Comparison of ENCODE assay signal across 26 mouse cellular contexts in genomic region chr16:36128092-36128491, GRCm38 (mm10). TPM values are rescaled to one million over a fixed set of nuclear protein-coding genes. Genes with fewer than 3 reads are reported as not detected.
A peak's percentile ranks its signal among the peaks of the same experiment; 100 is the strongest.
DNase-seq lines count a peak whose midpoint lies in the region; ATAC-seq and TF ChIP-seq lines count a peak whose summit lies in the region.
"Had no signal": no experiment of that assay in that cellular context is flagged by ENCODE, and none has a peak within 500 bp of the region (broad histone marks: within the 10 kb centered on the region; RNA-seq: fewer than 3 reads in every experiment).

No protein-coding gene starts in this region.

- ATAC-seq in kidney, embryonic 15.5 days (replicated peaks; ENCODE audit: low FRiP score) = 0 out of 2 replicates have a peak, but pooled peaks have one; percentile 66
- no peak for ATAC-seq in hindbrain, embryonic 13.5 days (ENCODE audit: low FRiP score)
- ATAC-seq: CD4-positive, CD25-positive, alpha-beta regulatory T cell, adult 4 months; forebrain, embryonic 16.5 days had no signal

- no peaks in the 10 kb centered on the region for H3K9me3 ChIP-seq in kidney, embryonic 15.5 days (replicated peaks)
- no peaks in the 10 kb centered on the region for H3K9me3 ChIP-seq in hindbrain, embryonic 13.5 days
- H3K9me3 ChIP-seq: embryonic facial prominence, embryonic 13.5 days; forebrain, embryonic 12.5 days; G1E; heart, embryonic 12.5 days; hindbrain, embryonic 10.5 days; hindbrain, embryonic 15.5 days had no signal

- TF ChIP-seq POLR2A in kidney, adult 2 months (IDR thresholded peaks at IDR 0.05; ENCODE audit: low read depth, low read length) = no peak

- intact Hi-C loops in left cerebral cortex, postnatal 25 days (cut with DNase I) = no loop called here

- H3K4me2 ChIP-seq in kidney, embryonic 15.5 days = no peak overlapping the region
- no peak overlapping the region for H3K4me2 ChIP-seq in hindbrain, embryonic 13.5 days
- H3K4me2 ChIP-seq: embryonic facial prominence, embryonic 13.5 days; forebrain, embryonic 12.5 days; heart, embryonic 12.5 days; hindbrain, embryonic 15.5 days had no signal

- H3K4me1 ChIP-seq in kidney, adult 2 months (ENCODE audit: control insufficient read depth, insufficient read depth, low read length) = no peaks in the 10 kb centered on the region
- no peaks in the 10 kb centered on the region for H3K4me1 ChIP-seq in kidney, embryonic 15.5 days
- no peaks in the 10 kb centered on the region for H3K4me1 ChIP-seq in hindbrain, embryonic 13.5 days (replicated peaks)
- H3K4me1 ChIP-seq: embryonic facial prominence, embryonic 13.5 days; forebrain, embryonic 12.5 days; heart, embryonic 12.5 days; hindbrain, embryonic 10.5 days; hindbrain, embryonic 15.5 days had no signal

- no peak overlapping the region for H3K9ac ChIP-seq in kidney, embryonic 15.5 days
- no peak overlapping the region for H3K9ac ChIP-seq in hindbrain, embryonic 13.5 days
- H3K9ac ChIP-seq: embryonic facial prominence, embryonic 13.5 days; forebrain, embryonic 12.5 days; heart, embryonic 12.5 days; hindbrain, embryonic 15.5 days had no signal

- no peak overlapping the region for H3K4me3 ChIP-seq in kidney, adult 2 months (ENCODE audit: insufficient read depth, low read depth, low read length)
- no peak overlapping the region for H3K4me3 ChIP-seq in kidney, embryonic 15.5 days (replicated peaks)
- H3K4me3 ChIP-seq in hindbrain, embryonic 13.5 days = no peak overlapping the region
- H3K4me3 ChIP-seq: embryonic facial prominence, embryonic 13.5 days; forebrain, embryonic 12.5 days; heart, embryonic 12.5 days; hindbrain, embryonic 10.5 days; hindbrain, embryonic 15.5 days had no signal

- 47% methylated on average over 7 of the region's 7 CpGs for WGBS in kidney, adult 2 months
- WGBS in kidney, embryonic 15.5 days = 64% methylated on average over 7 of the region's 7 CpGs
- whole genome bisulfite sequencing in hindbrain, embryonic 13.5 days = 91% methylated on average over 7 of the region's 7 CpGs

- peak; percentile 19 for DNase-seq in kidney, adult 2 months
- DNase-seq in kidney, postnatal 14 days = peak; percentile 22
- no peak for DNase-seq in gastrocnemius, adult 8-10 months (ENCODE audit: low spot score in 2 of 2)
- no peak for DNase-seq in left cerebral cortex, postnatal 25 days (ENCODE audit: low spot score in 2 of 2)
- no peak for DNase-seq in gastrocnemius, postnatal 10 days
- DNase-seq: adrenal gland, postnatal 10 days; cerebellum, adult 11-12 months; cerebellum, adult 9-10 months; cerebellum, postnatal 25 days; gastrocnemius, postnatal 25 days had no signal

- H3K36me3 ChIP-seq in kidney, adult 2 months (ENCODE audit: control insufficient read depth, insufficient read depth, low read length) = no peaks in the 10 kb centered on the region
- no peaks in the 10 kb centered on the region for H3K36me3 ChIP-seq in kidney, embryonic 15.5 days
- H3K36me3 ChIP-seq in hindbrain, embryonic 13.5 days = no peaks in the 10 kb centered on the region
- H3K36me3 ChIP-seq: embryonic facial prominence, embryonic 13.5 days; forebrain, embryonic 12.5 days; G1E; heart, embryonic 12.5 days; hindbrain, embryonic 10.5 days; hindbrain, embryonic 15.5 days had no signal

- TF ChIP-seq CTCF in kidney, adult 2 months (conservative IDR thresholded peaks at IDR 0.05; ENCODE audit: insufficient read depth, insufficient read length, low read depth, low read length) = no peak

- no peaks in the 10 kb centered on the region for H3K27me3 ChIP-seq in kidney, adult 2 months (replicated peaks; ENCODE audit: control insufficient read depth, insufficient read depth, low read length)
- no peaks in the 10 kb centered on the region for H3K27me3 ChIP-seq in kidney, embryonic 15.5 days
- H3K27me3 ChIP-seq in hindbrain, embryonic 13.5 days = no peaks in the 10 kb centered on the region
- H3K27me3 ChIP-seq: embryonic facial prominence, embryonic 13.5 days; forebrain, embryonic 12.5 days; heart, embryonic 12.5 days; hindbrain, embryonic 15.5 days had no signal

- H3K27ac ChIP-seq in kidney, adult 2 months (ENCODE audit: insufficient read depth, low read depth, low read length) = no peak overlapping the region
- 0 out of 2 replicates have a peak overlapping the region, but pooled peaks have one; percentile 1 for H3K27ac ChIP-seq in kidney, embryonic 15.5 days
- H3K27ac ChIP-seq in hindbrain, embryonic 13.5 days = no peak overlapping the region
- H3K27ac ChIP-seq: embryonic facial prominence, embryonic 13.5 days; forebrain, embryonic 12.5 days; hindbrain, embryonic 10.5 days; hindbrain, embryonic 15.5 days had no signal

RNA-seq across cellular contexts. Expression of gene Csta1, which starts 2.9 kb away (rescaled TPM):
- not detected in 2 replicates for polyA plus RNA-seq in kidney, adult 2 months (2012; rRNA removed)
- polyA plus RNA-seq in kidney, embryonic 15.5 days (2015; fragmentation: Nextera tagmentation; extraction: Ambion mirVana) = 0.05 and 0.14 TPM in 2 replicates
- total RNA-seq in gastrocnemius, adult 8-10 months (2022) = not detected
- not detected for total RNA-seq in left cerebral cortex, postnatal 25 days (2021)
- total RNA-seq in gastrocnemius, postnatal 10 days (2021) = not detected
- 0.06 TPM in 1 of 2 replicates, not detected in the other for polyA plus RNA-seq in hindbrain, embryonic 13.5 days (2015; fragmentation: Nextera tagmentation; extraction: Ambion mirVana)
- total RNA-seq: adrenal gland, postnatal 10 days; gastrocnemius, postnatal 25 days; granulocyte monocyte progenitor cell, adult 5-6 weeks; heart, adult 8-10 months; heart, postnatal 25 days had no signal
- polyA plus RNA-seq: CD4-positive, CD25-positive, alpha-beta regulatory T cell, adult 4 months; cortical plate, adult 2 months; forebrain, embryonic 12.5 days; forebrain, embryonic 16.5 days; frontal cortex, adult 2 months; G1E; heart, embryonic 12.5 days; heart, embryonic 16.5 days; hindbrain, embryonic 10.5 days had no signal

RNA-seq across cellular contexts. Expression of gene Stfa2l1, which starts 28.5 kb away (rescaled TPM):
- not detected in 2 replicates for polyA plus RNA-seq in kidney, adult 2 months (2012; rRNA removed)
- 1.2 and 1.9 TPM in 2 replicates for polyA plus RNA-seq in kidney, embryonic 15.5 days (2015; fragmentation: Nextera tagmentation; extraction: Ambion mirVana)
- total RNA-seq in gastrocnemius, adult 8-10 months (2022) = not detected
- not detected for total RNA-seq in left cerebral cortex, postnatal 25 days (2021)
- 1 to 10 TPM in 1 of 2 experiments, not detected in 1; 7.2 TPM for total RNA-seq in gastrocnemius, postnatal 10 days (2021)
- 0.56 TPM in 1 of 2 replicates, not detected in the other for polyA plus RNA-seq in hindbrain, embryonic 13.5 days (2015; fragmentation: Nextera tagmentation; extraction: Ambion mirVana)
- total RNA-seq: G1E; gastrocnemius, postnatal 25 days; granulocyte monocyte progenitor cell, adult 5-6 weeks; heart, adult 8-10 months; heart, postnatal 25 days had no signal
- polyA plus RNA-seq: CD4-positive, CD25-positive, alpha-beta regulatory T cell, adult 4 months; cortical plate, adult 2 months; embryonic facial prominence, embryonic 13.5 days; forebrain, embryonic 12.5 days; forebrain, embryonic 16.5 days; frontal cortex, adult 2 months; G1E; heart, embryonic 12.5 days; hindbrain, embryonic 10.5 days; hindbrain, embryonic 15.5 days had no signal

RNA-seq across cellular contexts. Expression of gene Gm5483, which starts 55.9 kb away (rescaled TPM):
- not detected in 2 replicates for polyA plus RNA-seq in kidney, adult 2 months (2012; rRNA removed)
- polyA plus RNA-seq in kidney, embryonic 15.5 days (2015; fragmentation: Nextera tagmentation; extraction: Ambion mirVana) = 2.4 and 4.9 TPM in 2 replicates
- not detected for total RNA-seq in gastrocnemius, adult 8-10 months (2022)
- total RNA-seq in left cerebral cortex, postnatal 25 days (2021) = not detected
- 10 to 100 TPM in 1 of 2 experiments, not detected in 1; 11.8 TPM for total RNA-seq in gastrocnemius, postnatal 10 days (2021)
- 1.4 TPM in 1 of 2 replicates, not detected in the other for polyA plus RNA-seq in hindbrain, embryonic 13.5 days (2015; fragmentation: Nextera tagmentation; extraction: Ambion mirVana)
- total RNA-seq: gastrocnemius, postnatal 25 days; heart, adult 8-10 months; heart, postnatal 25 days had no signal
- polyA plus RNA-seq: CD4-positive, CD25-positive, alpha-beta regulatory T cell, adult 4 months; cortical plate, adult 2 months; forebrain, embryonic 16.5 days; frontal cortex, adult 2 months; G1E; hindbrain, embryonic 10.5 days had no signal

RNA-seq across cellular contexts. Expression of gene Ccdc58, which starts 56.6 kb away (rescaled TPM):
- polyA plus RNA-seq in kidney, adult 2 months (2012; rRNA removed) = 14.8 and 21.3 TPM in 2 replicates
- 79.3 and 91.9 TPM in 2 replicates for polyA plus RNA-seq in kidney, embryonic 15.5 days (2015; fragmentation: Nextera tagmentation; extraction: Ambion mirVana)
- 10 to 100 TPM; 15.3 to 33.5 (median 22.2) TPM for total RNA-seq in gastrocnemius, adult 8-10 months (2022)
- total RNA-seq in left cerebral cortex, postnatal 25 days (2021) = 10 to 100 TPM; 14.0 to 19.8 TPM
- 10 to 100 TPM; 36.4 to 42.3 TPM for total RNA-seq in gastrocnemius, postnatal 10 days (2021)
- 35.2 and 42.1 TPM in 2 replicates for polyA plus RNA-seq in hindbrain, embryonic 13.5 days (2015; fragmentation: Nextera tagmentation; extraction: Ambion mirVana)

RNA-seq across cellular contexts. Expression of gene Fam162a, which starts 56.7 kb away (rescaled TPM):
- 68.9 and 94.6 TPM in 2 replicates for polyA plus RNA-seq in kidney, adult 2 months (2012; rRNA removed)
- polyA plus RNA-seq in kidney, embryonic 15.5 days (2015; fragmentation: Nextera tagmentation; extraction: Ambion mirVana) = 319 and 327 TPM in 2 replicates
- 100 to 1,000 TPM; 112 to 134 (median 121) TPM for total RNA-seq in gastrocnemius, adult 8-10 months (2022)
- total RNA-seq in left cerebral cortex, postnatal 25 days (2021) = 10 to 100 TPM; 70.3 to 71.3 TPM
- total RNA-seq in gastrocnemius, postnatal 10 days (2021) = 100 to 1,000 TPM; 130 to 134 TPM
- 144 and 159 TPM in 2 replicates for polyA plus RNA-seq in hindbrain, embryonic 13.5 days (2015; fragmentation: Nextera tagmentation; extraction: Ambion mirVana)

Comparison
In these comparisons a context has a peak if more than half of its experiments do, and no peak if none do; other contexts are left out.
1. DNase-seq: peak in kidney, adult 2 months (single experiment) and kidney, postnatal 14 days (single experiment); none in gastrocnemius, adult 8-10 months (0 of 2), left cerebral cortex, postnatal 25 days (0 of 2) and gastrocnemius, postnatal 10 days (single experiment).